Mouse (Mus musculus) hematopoietic multipotent progenitor cell, adult 10-12 weeks (in vitro differentiated cells): ENCODE results near the gene G6pd2. TPM values are rescaled to one million over a fixed set of nuclear protein-coding genes. Genes with fewer than 3 reads are reported as not detected.

Experiments
- polyA plus RNA-seq: library from polyadenylated mRNA; stranded (reverse); fragments of >175 nt; gene quantifications from 2 replicates; pipeline ENCODE4 v1.2.3, GENCODE M21; 2012; ENCODE audit warnings: low replicate concordance

G6pd2 gene
- polyA plus RNA-seq: not detected in 2 replicates

DNA sequence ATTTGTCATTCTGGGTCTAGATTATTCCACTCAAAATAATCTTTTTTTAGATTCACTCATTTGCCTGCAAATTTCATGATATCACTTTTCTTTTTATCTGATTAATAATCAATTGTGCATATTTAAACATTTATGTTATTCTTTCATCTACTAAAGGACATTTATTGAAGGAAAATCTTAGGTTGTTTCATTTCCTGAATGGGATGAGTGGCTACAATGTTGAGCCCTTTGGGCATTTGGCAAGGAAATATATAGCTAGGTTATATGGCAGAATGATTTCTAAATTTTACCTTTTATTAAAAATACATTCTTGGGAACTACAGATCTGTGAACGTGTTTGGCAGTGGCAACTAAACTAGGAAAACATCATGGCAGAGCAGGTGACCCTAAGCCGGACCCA, at the start of gene G6pd2:
TSS of gene G6pd2 (plus strand) at position 301 of the 400 bp plus-strand sequence.

